Comparison of ENCODE assay signal across 31 mouse cellular contexts in the genomic region with DNA sequence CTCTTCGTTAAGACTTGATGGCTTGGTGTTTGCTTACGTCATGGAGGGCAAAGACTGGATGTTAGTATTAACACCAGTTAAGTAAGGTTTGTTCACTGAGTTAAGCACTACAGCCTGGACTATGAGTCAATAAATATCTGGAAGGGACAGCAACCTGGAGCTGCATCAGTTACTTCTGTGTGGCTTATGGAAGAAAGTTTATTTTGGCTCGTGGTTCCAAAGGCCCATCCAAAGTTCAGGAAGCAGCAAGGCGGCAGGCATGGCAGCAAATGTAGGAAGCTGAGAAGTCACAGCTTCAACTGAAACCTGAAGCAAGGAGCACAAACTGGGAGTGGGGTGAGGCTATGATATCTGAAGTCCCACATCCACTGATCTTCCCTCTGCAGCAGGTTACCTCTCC.
DNase-seq lines count a peak whose midpoint lies in the region; ATAC-seq and TF ChIP-seq lines count a peak whose summit lies in the region.
"Had no signal": no experiment of that assay in that cellular context is flagged by ENCODE, and none has a peak within 500 bp of the region (broad histone marks: within the 10 kb centered on the region; RNA-seq: fewer than 3 reads in every experiment).

No protein-coding gene starts in this region.

- TF ChIP-seq CTCF in gastrocnemius, adult 2 months (IDR thresholded peaks at IDR 0.05): no peak

- peaks cover 15% of the 10 kb centered on the region; the same call in 1 of the 2 replicates for H3K4me1 ChIP-seq in liver, embryonic 12.5 days
- H3K4me1 ChIP-seq: embryonic facial prominence, embryonic 13.5 days; forebrain, embryonic 12.5 days; hindbrain, embryonic 10.5 days; hindbrain, embryonic 15.5 days; limb, embryonic 10.5 days; limb, embryonic 15.5 days; neural tube, embryonic 15.5 days had no signal

- no peaks in the 10 kb centered on the region for H3K36me3 ChIP-seq in liver, embryonic 12.5 days
- H3K36me3 ChIP-seq: embryonic facial prominence, embryonic 13.5 days; forebrain, embryonic 12.5 days; heart, embryonic 13.5 days; hindbrain, embryonic 10.5 days; hindbrain, embryonic 15.5 days; limb, embryonic 10.5 days; limb, embryonic 15.5 days; neural tube, embryonic 15.5 days had no signal

- no peak overlapping the region for H3K4me2 ChIP-seq in liver, embryonic 12.5 days
- H3K4me2 ChIP-seq: embryonic facial prominence, embryonic 13.5 days; forebrain, embryonic 12.5 days; heart, embryonic 13.5 days; hindbrain, embryonic 15.5 days; limb, embryonic 15.5 days; neural tube, embryonic 15.5 days had no signal

- 0 out of 2 replicates have a peak, but pooled peaks have one; percentile 49 for ATAC-seq in liver, embryonic 12.5 days
- ATAC-seq: forebrain, postnatal 0 days; inflammation-experienced regulatory T-cells, adult 6 months had no signal

- no peaks in the 10 kb centered on the region for H3K9me3 ChIP-seq in liver, embryonic 12.5 days (replicated peaks)
- H3K9me3 ChIP-seq: embryonic facial prominence, embryonic 13.5 days; forebrain, embryonic 12.5 days; heart, embryonic 13.5 days; hindbrain, embryonic 10.5 days; hindbrain, embryonic 15.5 days; limb, embryonic 10.5 days; limb, embryonic 15.5 days; neural tube, embryonic 15.5 days had no signal

- H3K4me3 ChIP-seq in gastrocnemius, adult 2 months: no peak overlapping the region
- no peak overlapping the region for H3K4me3 ChIP-seq in liver, embryonic 12.5 days
- H3K4me3 ChIP-seq: embryonic facial prominence, embryonic 13.5 days; forebrain, embryonic 12.5 days; heart, embryonic 13.5 days; hindbrain, embryonic 10.5 days; hindbrain, embryonic 15.5 days; limb, embryonic 10.5 days; limb, embryonic 15.5 days; neural tube, embryonic 15.5 days had no signal

- no peaks in the 10 kb centered on the region for H3K27me3 ChIP-seq in liver, embryonic 12.5 days (replicated peaks)
- H3K27me3 ChIP-seq: embryonic facial prominence, embryonic 13.5 days; forebrain, embryonic 12.5 days; heart, embryonic 13.5 days; hindbrain, embryonic 15.5 days; limb, embryonic 15.5 days; neural tube, embryonic 15.5 days had no signal

- H3K27ac ChIP-seq in gastrocnemius, adult 2 months: peak overlapping the region; percentile 41
- H3K27ac ChIP-seq in liver, embryonic 12.5 days: no peak overlapping the region
- H3K27ac ChIP-seq: embryonic facial prominence, embryonic 13.5 days; forebrain, embryonic 12.5 days; heart, embryonic 13.5 days; hindbrain, embryonic 10.5 days; hindbrain, embryonic 15.5 days; kidney, postnatal 0 days; limb, embryonic 10.5 days; limb, embryonic 15.5 days; neural tube, embryonic 15.5 days had no signal

- intact Hi-C loops in gastrocnemius, adult 2 months (cut with DNase I): no loop called here
- intact Hi-C loops in gastrocnemius, postnatal 36 days (cut with DNase I): no loop called here

- no peak for DNase-seq in gastrocnemius, adult 2 months
- DNase-seq in gastrocnemius, postnatal 36 days: no peak
- peak; percentile 40 to 53 for DNase-seq in kidney, adult 8-10 months
- no peak for DNase-seq in kidney, postnatal 10 days
- DNase-seq in NIH3T3 (ENCODE audit: low read depth): peak; percentile 22
- no peak for DNase-seq in right cerebral cortex, adult 2 months (ENCODE audit: low spot score in 2 of 2)
- no peak for DNase-seq in left cerebral cortex, adult 8-10 months (ENCODE audit: low spot score in 2 of 2)
- DNase-seq: adrenal gland, adult 2 months; adrenal gland, postnatal 36 days; cerebellum, adult 18-20 months; cerebellum, postnatal 10 days; forebrain, postnatal 0 days; gastrocnemius, postnatal 25 days; heart, postnatal 10 days; lung, adult 2 months; lung, postnatal 10 days; midbrain, embryonic 14.5 days; retina, postnatal 1 day; right cerebral cortex, postnatal 25 days; thymus, postnatal 14 days had no signal

- WGBS in liver, embryonic 12.5 days (ENCODE audit: insufficient replicate concordance): 68% methylated on average over 4 of the region's 4 CpGs

- no peak overlapping the region for H3K9ac ChIP-seq in liver, embryonic 12.5 days
- H3K9ac ChIP-seq: embryonic facial prominence, embryonic 13.5 days; forebrain, embryonic 12.5 days; forebrain, postnatal 0 days; heart, embryonic 13.5 days; hindbrain, embryonic 15.5 days; limb, embryonic 15.5 days; neural tube, embryonic 15.5 days had no signal

Comparison
In these comparisons a context has a peak if more than half of its experiments do, and no peak if none do; other contexts are left out.
1. DNase-seq: peak in kidney, adult 8-10 months (2 of 2) and NIH3T3 (single experiment); none in gastrocnemius, adult 2 months (single experiment), gastrocnemius, postnatal 36 days (0 of 2), kidney, postnatal 10 days (single experiment), right cerebral cortex, adult 2 months (0 of 2) and left cerebral cortex, adult 8-10 months (0 of 2).